Comparison of ENCODE assay signal across 8 mouse cellular contexts in genomic region chr4:83417820-83418186, GRCm38 (mm10). TPM values are rescaled to one million over a fixed set of nuclear protein-coding genes. Genes with fewer than 3 reads are reported as not detected.
DNase-seq lines count a peak whose midpoint lies in the region; ATAC-seq and TF ChIP-seq lines count a peak whose summit lies in the region.

No protein-coding gene starts in this region.

- no peaks in the 10 kb centered on the region for H3K27me3 ChIP-seq in heart, adult 2 months (ENCODE audit: control insufficient read depth, insufficient read depth, low read length)
- no peaks in the 10 kb centered on the region for H3K27me3 ChIP-seq in CH12.LX (replicated peaks)
- H3K27me3 ChIP-seq in forebrain, embryonic 15.5 days, result no peaks in the 10 kb centered on the region

- TF ChIP-seq RAD21 in CH12.LX (IDR thresholded peaks at IDR 0.05; ENCODE audit: low read depth, low read length), result no peak

- peak overlapping the region; percentile 97; the same call in 1 of the 2 replicates for H3K4me2 ChIP-seq in CH12.LX (ENCODE audit: insufficient read depth, low read depth, poor library complexity, severe bottlenecking)
- peak overlapping the region; percentile 51 for H3K4me2 ChIP-seq in forebrain, embryonic 15.5 days (replicated peaks)

- peak overlapping the region; percentile 87 for H3K27ac ChIP-seq in heart, adult 2 months
- peak overlapping the region; percentile 23; the same call in 1 of the 2 replicates for H3K27ac ChIP-seq in CH12.LX (ENCODE audit: insufficient read depth, low read depth)
- peak overlapping the region; percentile 85 for H3K27ac ChIP-seq in forebrain, embryonic 15.5 days (replicated peaks)
- H3K27ac ChIP-seq in macrophage, result no peak overlapping the region

- H3K79me2 ChIP-seq in heart, adult 2 months (replicated peaks; ENCODE audit: control insufficient read depth, insufficient read depth, low read length), result peaks cover 2% of the 10 kb centered on the region; the same call in 1 of the 2 replicates
- H3K79me2 ChIP-seq in CH12.LX (replicated peaks; ENCODE audit: control insufficient read depth, extremely low read depth, insufficient read depth, poor library complexity, severe bottlenecking) (peaks cover 24% of the 10 kb centered on the region), macrophage (ENCODE audit: inconsistent target) (peaks cover 43% of the 10 kb centered on the region)

- in situ Hi-C loops in CH12.LX (cut with MboI; ENCODE audit: low pct_ligation_motif_present, low pct_unique_long_range_greater_than_20kb, low sequenced_read_pairs), result no loop called here

- dilution Hi-C loops in CH12.LX (cut with MboI; ENCODE audit: extremely low pct_ligation_motif_present, extremely low pct_unique_long_range_greater_than_20kb, low sequenced_read_pairs), result no loop called here

- no peak for TF ChIP-seq CTCF in heart, adult 2 months (IDR thresholded peaks at IDR 0.05)
- no peak for TF ChIP-seq CTCF in CH12.LX (conservative IDR thresholded peaks at IDR 0.05 in 1 of 2, IDR thresholded peaks at IDR 0.05 in 1 of 2; ENCODE audit: low read depth in 2 of 2, low read length in 2 of 2)

- peaks cover 3% of the 10 kb centered on the region; the same call in 1 of the 2 replicates for H3K4me1 ChIP-seq in heart, adult 2 months (ENCODE audit: control insufficient read depth, insufficient read depth, low read length)
- peaks cover 0 to 28% of the 10 kb centered on the region in 2 experiments; a peak in 2 of 4 replicates for H3K4me1 ChIP-seq in CH12.LX (ENCODE audit: control insufficient read depth in 1 of 2, insufficient read depth in 2 of 2)
- H3K4me1 ChIP-seq in forebrain, embryonic 15.5 days, result peaks cover 28% of the 10 kb centered on the region

- peaks cover 3% of the 10 kb centered on the region for H3K9me3 ChIP-seq in CH12.LX (replicated peaks; ENCODE audit: low read length)
- H3K9me3 ChIP-seq in forebrain, embryonic 15.5 days, result no peaks in the 10 kb centered on the region

- no peak for ATAC-seq in forebrain, embryonic 15.5 days (replicated peaks)

- H3K36me3 ChIP-seq in heart, adult 2 months (ENCODE audit: control insufficient read depth, insufficient read depth, low read length), result peaks cover 11% of the 10 kb centered on the region
- H3K36me3 ChIP-seq in CH12.LX (replicated peaks in 1 of 2; ENCODE audit: control insufficient read depth in 1 of 2, insufficient read depth in 1 of 2, low read length in 1 of 2) (peaks cover 3 to 8% of the 10 kb centered on the region in 2 experiments), macrophage (ENCODE audit: inconsistent target) (no peaks in the 10 kb centered on the region)
- peaks cover 10% of the 10 kb centered on the region; the same call in 1 of the 2 replicates for H3K36me3 ChIP-seq in forebrain, embryonic 15.5 days

- DNase-seq in heart, adult 2 months, result no peak
- DNase-seq in heart, postnatal 25 days (ENCODE audit: low spot score), result no peak
- no peak for DNase-seq in CH12.LX (ENCODE audit: extremely low read depth)
- DNase-seq in ovary, postnatal 10 days (ENCODE audit: low spot score), result no peak
- DNase-seq in layer of hippocampus, postnatal 10 days (ENCODE audit: low spot score in 2 of 2), result no peak
- no peak for DNase-seq in thymus, postnatal 0 days (ENCODE audit: low spot score)

- WGBS in heart, adult 2 months, result under 1% methylated on average over 30 of the region's 30 CpGs
- WGBS in forebrain, embryonic 15.5 days, result 0% methylated on average over 30 of the region's 30 CpGs
- WGBS in macrophage (ENCODE audit: missing documents), result 0% methylated on average over 26 of the region's 30 CpGs

- no peak for TF ChIP-seq POLR2A in heart, adult 2 months (IDR thresholded peaks at IDR 0.05; ENCODE audit: insufficient read depth, low read depth, low read length)
- no peak for TF ChIP-seq POLR2A in CH12.LX (IDR thresholded peaks at IDR 0.05; ENCODE audit: low read depth, low read length)

- intact Hi-C loops in heart, adult 2 months (cut with DNase I), result loop anchor here (2.0 to 5.0 kb wide), 4 partner anchors 69 to 115 kb away; partner anchors contain the start of genes Ccdc171, Psip1 and Ttc39b
- intact Hi-C loops in heart, postnatal 25 days (cut with DNase I), result loop anchor here (2.0 to 5.0 kb wide), 2 partner anchors 69 to 109 kb away; partner anchors contain the start of genes Ccdc171 and Psip1

- no peak for TF ChIP-seq EP300 in heart, adult 2 months (IDR thresholded peaks at IDR 0.05; ENCODE audit: insufficient read depth, low read depth, low read length)
- no peak for TF ChIP-seq EP300 in CH12.LX (IDR thresholded peaks at IDR 0.05; ENCODE audit: low read length)

- H3K4me3 ChIP-seq in heart, adult 2 months, result peak overlapping the region; percentile 96
- H3K4me3 ChIP-seq in CH12.LX (replicated peaks in 1 of 3; ENCODE audit: low read depth in 2 of 3, low read length in 2 of 3, poor library complexity in 1 of 3) (peak overlapping the region; percentile 67 to 99 (median 98)), macrophage (ENCODE audit: inconsistent target) (peak overlapping the region; percentile 89)
- peak overlapping the region; percentile 66 for H3K4me3 ChIP-seq in forebrain, embryonic 15.5 days

- peak overlapping the region; percentile 76 for H3K9ac ChIP-seq in heart, adult 2 months (ENCODE audit: low read depth, low read length)
- H3K9ac ChIP-seq in CH12.LX (ENCODE audit: insufficient read depth, low read depth), result peak overlapping the region; percentile 80
- peak overlapping the region; percentile 80 for H3K9ac ChIP-seq in forebrain, embryonic 15.5 days (replicated peaks)

TF ChIP-seq in CH12.LX, 34 proteins besides CTCF, POLR2A, EP300 and RAD21:
- TF ChIP-seq ZNF384 (IDR thresholded peaks at IDR 0.05; ENCODE audit: low read depth, low read length), result no peak
- TF ChIP-seq SIN3A (IDR thresholded peaks at IDR 0.05; ENCODE audit: low read length), result peak; percentile 12; the same call in 1 of the 2 replicates
- TF ChIP-seq UBTF (IDR thresholded peaks at IDR 0.05; ENCODE audit: low read depth, low read length), result 0 out of 2 replicates have a peak, but pooled peaks have one; percentile 65
TF ChIP-seq in CH12.LX: peak in this region for 2.

RNA-seq across cellular contexts. Expression of gene Snapc3, which starts 0.3 kb away (rescaled TPM):
- 10 to 100 TPM; 15.5 to 15.7 TPM for total RNA-seq in heart, adult 2 months (2021)
- polyA plus RNA-seq in heart, adult 2 months (2012; rRNA removed), result 12.0 and 18.0 TPM in 2 replicates
- total RNA-seq in heart, postnatal 25 days (2021), result 10 to 100 TPM; 17.1 to 17.6 TPM
- total RNA-seq in CH12.LX (2012; rRNA removed), result 18.2 and 18.6 TPM in 2 replicates
- total RNA-seq in CH12.LX (2014; rRNA removed), result 28.7 and 31.2 TPM in 2 replicates
- polyA plus RNA-seq in CH12.LX (2012; ENCODE audit: insufficient read length, low read depth), result 18.2 and 18.8 TPM in 2 replicates
- 100 and 101 TPM in 2 replicates for polyA plus RNA-seq in forebrain, embryonic 15.5 days (2015; fragmentation: Nextera tagmentation; extraction: Ambion mirVana)
- total RNA-seq in macrophage (2018; cell fraction: chromatin; rRNA removed), result 100 to 1,000 TPM in 19 of 26 experiments, 10 to 100 TPM in 7; 58.2 to 207 (median 137) TPM
- total RNA-seq in macrophage (2018; cell fraction: cytosol; rRNA removed), result 10 to 100 TPM in 4 of 26 experiments, 1 to 10 TPM in 22; 2.8 to 13.0 (median 5.6) TPM
- 100 to 1,000 TPM in 12 of 26 experiments, 10 to 100 TPM in 14; 42.1 to 171 (median 95.0) TPM for total RNA-seq in macrophage (2018; cell fraction: nucleus; rRNA removed)
- 6.4 to 9.8 TPM (median 7.1 TPM) in 3 replicates for polyA plus RNA-seq in macrophage (2018)
- total RNA-seq in layer of hippocampus, postnatal 10 days (2021), result 10 to 100 TPM; 42.2 to 44.7 TPM
- 40.3 and 42.7 TPM in 2 replicates for polyA plus RNA-seq in thymus, postnatal 0 days (2015; fragmentation: Nextera tagmentation; extraction: Ambion mirVana)
